Mouse (Mus musculus) ES-E14 (cell line): ENCODE measurements around the gene Slc41a2.

ENCODE experiments used
- CHD2 ChIP-seq: IDR thresholded peaks from 2 replicates; pipeline ENCODE4 v1.6.1; 2014; ENCODE audit warnings: mild to moderate bottlenecking, low read depth, low read length, inconsistent platforms
- HCFC1 ChIP-seq: IDR thresholded peaks from 2 replicates; pipeline ENCODE4 v1.6.1; 2012; ENCODE audit warnings: low read length, inconsistent platforms, borderline replicate concordance; ENCODE audit not compliant: insufficient read depth
- MAFK ChIP-seq: IDR thresholded peaks from 2 replicates; pipeline ENCODE4 v1.6.1; 2014; ENCODE audit warnings: mild to moderate bottlenecking, low read depth, low read length, inconsistent platforms; ENCODE audit not compliant: insufficient read depth
- ZC3H11A ChIP-seq: IDR thresholded peaks from 2 replicates; pipeline ENCODE4 v1.6.1; 2012; ENCODE audit warnings: low read depth, mild to moderate bottlenecking, inconsistent platforms, low read length, borderline replicate concordance
- ZNF384 ChIP-seq: IDR thresholded peaks from 2 replicates; pipeline ENCODE4 v1.6.1; 2012; ENCODE audit warnings: low read depth, low read length, inconsistent platforms

- TF ChIP-seq CHD2 (no peak), ZNF384 (no peak), ZC3H11A (no peak), HCFC1 (no peak), MAFK (no peak)
Observed at GRCm38 (mm10) chr10:83191476-83191875, 146.2 kb downstream of the Slc41a2 start.
